Mouse (Mus musculus) cerebellum, adult 2 months (tissue): ENCODE data around the gene Bcl2.

Source experiments
- CTCF ChIP-seq: fragments of 200-500 bp; IDR thresholded peaks from 2 replicates; pipeline ENCODE4 v1.5.1; 2011; ENCODE audit warnings: low read depth, mild to moderate bottlenecking, control low read depth, low read length, moderate library complexity, borderline replicate concordance; ENCODE audit not compliant: insufficient read depth
- POLR2A ChIP-seq: fragments of 200-500 bp; IDR thresholded peaks from 2 replicates; pipeline ENCODE4 v1.6.1; 2011; ENCODE audit warnings: low read length, control low read depth, borderline replicate concordance; ENCODE audit not compliant: insufficient read depth

DNA sequence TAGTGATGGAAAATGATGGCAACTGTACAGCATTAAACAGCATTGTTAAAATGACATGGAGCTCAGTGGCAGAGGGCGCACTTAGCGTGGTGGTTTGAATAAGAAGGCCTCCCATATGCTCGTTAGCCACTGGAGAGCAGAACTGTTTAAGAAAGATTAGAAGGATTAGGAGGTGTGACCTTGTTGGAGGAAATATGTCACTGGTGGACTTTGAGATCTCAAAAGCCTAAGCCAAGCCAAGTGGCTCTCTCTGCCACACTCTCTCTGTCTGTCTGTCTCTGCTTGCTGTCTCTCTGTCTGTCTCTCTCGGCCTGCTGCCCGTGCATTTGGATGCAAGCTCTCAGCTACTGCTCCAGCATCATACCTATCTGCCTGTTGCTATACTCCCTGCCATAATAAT is 17.6 kb downstream of the Bcl2 start:
- TF ChIP-seq CTCF (no peak), POLR2A (no peak)
